Mouse (Mus musculus): ENCODE measurements around the gene Catsper4. TPM values are rescaled to one million over a fixed set of nuclear protein-coding genes. Genes with fewer than 3 reads are reported as not detected.
"Not testable (repeated sequence)": the region's sequence is repeated elsewhere in the genome, so short reads cannot be mapped to it uniquely, and the experiment has no call there.

The Catsper4 gene
- 0.60 and 0.81 TPM in 2 replicates for polyA plus RNA-seq (2015; fragmentation: Nextera tagmentation; extraction: Ambion mirVana)

DNA sequence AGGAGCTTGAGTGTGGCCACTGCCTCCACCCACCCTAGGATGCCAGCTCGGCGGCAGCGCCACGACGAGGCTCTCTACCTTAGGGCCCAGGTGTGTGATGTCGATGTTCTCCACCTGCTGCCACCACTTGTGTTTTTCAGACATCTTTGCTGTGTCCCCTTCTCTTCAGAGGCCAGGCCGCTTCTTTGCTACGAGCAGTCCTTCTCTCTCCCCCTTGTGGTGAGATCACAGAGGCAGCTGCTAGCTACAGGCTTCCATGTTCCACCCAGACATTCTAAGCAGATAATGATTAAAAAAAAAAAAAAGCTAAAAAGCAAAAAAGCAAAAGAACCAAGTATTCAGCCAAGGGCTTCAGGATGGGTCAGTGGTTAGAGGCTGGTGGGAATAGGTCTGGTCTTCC is at the start of gene Catsper4:
Gene Catsper4, minus strand, starts transcription at position 190 of the 400 bp plus-strand sequence.
- no peak for ATAC-seq
- Histone ChIP-seq H3K9me3 (ENCODE audit: control insufficient read depth) (no peaks in the 10 kb centered on the region), H3K4me2 (replicated peaks; ENCODE audit: low read depth) (no peak within 1 kb of the TSS), H3K27ac (ENCODE audit: low read depth, low read length) (no peak within 1 kb of the TSS), H3K27me3 (replicated peaks; ENCODE audit: control insufficient read depth, insufficient read depth, low read length) (no peaks in the 10 kb centered on the region), H3K9ac (ENCODE audit: low read depth, low read length) (no peak within 1 kb of the TSS), H3K4me1 (replicated peaks; ENCODE audit: control insufficient read depth, insufficient read depth, low read length) (peaks cover 4% of the 10 kb centered on the region; the same call in 1 of the 2 replicates), H3K4me3 (ENCODE audit: low read depth, low read length) (no peak within 1 kb of the TSS), H3K36me3 (ENCODE audit: control insufficient read depth, insufficient read depth) (peaks cover 21% of the 10 kb centered on the region)
- 76% methylated on average over 8 of the region's 8 CpGs for WGBS
- peak; percentile 59 for TF ChIP-seq CTCF (IDR thresholded peaks at IDR 0.05; ENCODE audit: low read depth)

DNA sequence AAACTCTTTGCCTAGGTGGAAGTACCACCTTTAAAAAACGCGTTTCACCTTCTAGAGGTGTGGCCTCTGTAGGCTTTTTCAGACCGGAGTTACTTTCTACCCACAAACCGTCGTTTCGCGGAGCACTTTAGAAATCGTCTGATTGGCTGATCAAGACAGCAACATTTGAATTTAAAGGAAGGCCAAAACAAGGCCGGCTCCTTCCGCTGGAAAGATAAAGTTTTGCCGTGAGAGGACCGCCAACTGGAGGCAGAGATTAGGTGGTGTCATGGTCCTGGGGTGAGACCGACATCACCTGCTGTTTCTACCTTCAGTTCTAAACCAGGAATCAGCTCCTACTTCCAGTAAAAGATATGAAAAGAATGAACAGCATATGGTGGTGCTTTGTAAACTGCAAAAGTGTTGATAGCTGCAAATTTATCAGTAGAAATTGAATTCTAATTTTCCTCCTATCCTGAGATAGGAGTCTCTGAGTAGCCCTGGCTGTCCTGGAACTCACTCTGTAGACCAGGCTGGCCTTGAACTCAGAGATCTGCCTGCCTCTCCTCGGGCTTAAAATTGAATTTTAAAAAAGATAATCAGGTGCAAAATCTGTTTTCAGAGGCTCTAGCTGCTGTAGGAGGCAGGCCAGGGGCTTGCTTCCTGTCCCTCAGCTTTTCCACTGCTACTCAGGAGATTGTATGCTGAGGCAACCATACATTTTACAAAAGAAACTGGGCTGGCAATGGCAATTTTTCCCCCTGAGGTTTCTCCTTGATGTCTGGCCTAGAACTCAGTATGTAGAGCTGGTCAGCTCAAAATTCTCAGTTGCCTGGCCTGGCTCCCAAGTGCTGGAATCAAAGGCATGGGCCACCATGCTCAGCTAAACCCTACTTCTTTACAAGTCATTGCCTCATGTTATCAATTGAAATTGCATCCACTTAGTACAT is 46.5 kb upstream of the Catsper4 start:
- WGBS: 3% methylated on average over 14 of the region's 14 CpGs
- TF ChIP-seq CTCF (IDR thresholded peaks at IDR 0.05; ENCODE audit: low read depth): no peak
- Histone ChIP-seq H3K4me1 (replicated peaks; ENCODE audit: control insufficient read depth, insufficient read depth, low read length) (0 out of 2 replicates have a peak, but pooled peaks cover 6% of the 10 kb centered on the region), H3K4me2 (replicated peaks; ENCODE audit: low read depth) (peak overlapping the region; percentile 52), H3K4me3 (ENCODE audit: low read depth, low read length) (peak overlapping the region; percentile 13), H3K9ac (ENCODE audit: low read depth, low read length) (peak overlapping the region; percentile 13; the same call in 1 of the 2 replicates), H3K9me3 (ENCODE audit: control insufficient read depth) (no peaks in the 10 kb centered on the region), H3K27me3 (replicated peaks; ENCODE audit: control insufficient read depth, insufficient read depth, low read length) (no peaks in the 10 kb centered on the region), H3K27ac (ENCODE audit: low read depth, low read length) (no peak overlapping the region), H3K36me3 (ENCODE audit: control insufficient read depth, insufficient read depth) (peaks cover 21% of the 10 kb centered on the region)
- peak; percentile 63 for ATAC-seq

DNA sequence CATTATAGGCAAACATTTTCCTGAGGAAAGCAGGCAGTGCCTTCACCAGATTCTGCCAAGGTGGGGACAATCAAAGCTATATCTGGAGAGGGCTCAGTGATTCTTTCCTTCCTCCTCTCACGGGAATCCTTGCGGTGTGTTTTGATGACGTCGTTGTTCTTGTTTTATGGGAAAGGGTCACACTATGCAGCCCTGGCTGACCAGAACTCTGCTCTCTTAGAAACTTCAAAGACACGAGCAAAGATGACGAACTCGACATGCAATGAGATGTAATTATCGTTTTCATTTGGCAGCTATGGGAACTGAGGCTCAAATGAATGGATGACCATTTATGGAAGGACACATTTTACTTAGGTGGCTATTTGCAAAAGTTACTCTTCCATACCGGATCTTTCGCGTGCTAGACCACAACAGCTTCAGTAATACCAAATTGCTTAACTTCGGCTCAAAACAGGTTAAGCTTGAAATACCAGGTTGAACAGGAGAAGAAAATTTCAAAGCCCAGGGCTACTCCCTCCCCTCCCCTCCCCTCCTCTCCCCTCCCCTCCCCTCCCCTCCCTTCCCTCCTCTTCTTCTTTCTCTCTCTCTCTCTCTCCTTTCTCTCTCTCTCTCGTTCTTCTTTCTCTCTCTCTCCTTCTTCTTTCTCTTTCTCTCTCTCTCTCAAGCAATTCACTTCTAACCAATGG is 45.7 kb upstream of the Catsper4 start:
- peaks cover 15% of the 10 kb centered on the region for H3K36me3 ChIP-seq (ENCODE audit: control insufficient read depth, insufficient read depth)
- H3K4me1 ChIP-seq (replicated peaks; ENCODE audit: control insufficient read depth, insufficient read depth, low read length): 0 out of 2 replicates have a peak, but pooled peaks cover 6% of the 10 kb centered on the region
- WGBS: 13% methylated on average over 12 of the region's 13 CpGs
- no peak for TF ChIP-seq CTCF (IDR thresholded peaks at IDR 0.05; ENCODE audit: low read depth)
- no peaks in the 10 kb centered on the region for H3K9me3 ChIP-seq (ENCODE audit: control insufficient read depth)
- ATAC-seq: 0 out of 2 replicates have a peak, but pooled peaks have one; percentile 25
- peak overlapping the region; percentile 52 for H3K4me2 ChIP-seq (replicated peaks; ENCODE audit: low read depth)
- peak overlapping the region; percentile 13 for H3K4me3 ChIP-seq (ENCODE audit: low read depth, low read length)
- no peaks in the 10 kb centered on the region for H3K27me3 ChIP-seq (replicated peaks; ENCODE audit: control insufficient read depth, insufficient read depth, low read length)
- H3K27ac ChIP-seq (ENCODE audit: low read depth, low read length): no peak overlapping the region
- H3K9ac ChIP-seq (ENCODE audit: low read depth, low read length): peak overlapping the region; percentile 13; the same call in 1 of the 2 replicates

DNA sequence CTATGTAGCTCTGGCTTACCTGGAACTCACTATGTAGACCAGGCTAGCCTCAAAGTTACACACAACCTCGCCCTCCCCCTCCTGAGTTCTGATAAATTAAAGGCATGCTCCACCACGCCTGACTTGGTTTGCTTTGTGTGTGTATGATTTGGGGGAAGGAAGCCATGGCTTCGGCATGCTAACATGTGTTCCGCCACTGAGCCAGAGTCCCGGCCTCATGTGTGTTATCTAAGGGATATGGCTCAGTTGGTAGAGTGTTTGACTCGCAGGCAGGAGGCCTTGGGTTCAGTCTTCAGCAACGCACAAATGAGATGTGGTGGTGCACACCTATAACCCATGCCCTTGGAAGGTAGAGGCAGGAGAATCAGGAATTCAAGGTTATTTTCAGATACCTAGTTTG is 44.8 kb upstream of the Catsper4 start:
- H3K27ac ChIP-seq (ENCODE audit: low read depth, low read length): no peak overlapping the region
- H3K9ac ChIP-seq (ENCODE audit: low read depth, low read length): no peak overlapping the region
- H3K4me3 ChIP-seq (ENCODE audit: low read depth, low read length): no peak overlapping the region
- 0 out of 2 replicates have a peak, but pooled peaks cover 6% of the 10 kb centered on the region for H3K4me1 ChIP-seq (replicated peaks; ENCODE audit: control insufficient read depth, insufficient read depth, low read length)
- ATAC-seq: no peak
- H3K4me2 ChIP-seq (replicated peaks; ENCODE audit: low read depth): no peak overlapping the region
- no peak for TF ChIP-seq CTCF (IDR thresholded peaks at IDR 0.05; ENCODE audit: low read depth)
- no peaks in the 10 kb centered on the region for H3K9me3 ChIP-seq (ENCODE audit: control insufficient read depth)
- no peaks in the 10 kb centered on the region for H3K27me3 ChIP-seq (replicated peaks; ENCODE audit: control insufficient read depth, insufficient read depth, low read length)
- H3K36me3 ChIP-seq (ENCODE audit: control insufficient read depth, insufficient read depth): peaks cover 8% of the 10 kb centered on the region
- 86% methylated on average over 7 of the region's 7 CpGs for WGBS

DNA sequence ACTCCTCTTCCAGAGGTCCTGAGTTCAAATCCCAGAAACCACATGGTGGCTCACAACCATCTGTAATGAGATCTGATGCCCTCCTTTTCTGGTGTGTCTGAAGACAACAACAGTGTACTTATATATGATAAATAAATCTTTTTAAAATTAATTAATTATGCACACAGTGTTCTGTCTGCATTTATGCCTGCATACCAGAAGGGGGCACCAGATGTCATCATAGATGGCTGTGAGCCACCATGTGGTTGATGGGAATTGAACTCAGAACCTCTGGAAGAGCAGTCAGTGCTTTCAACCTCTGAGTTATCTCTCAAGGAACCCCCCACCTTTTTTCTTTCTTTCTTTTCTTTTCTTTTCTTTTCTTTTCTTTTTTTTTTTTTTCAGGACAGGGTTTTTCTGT is 42.4 kb upstream of the Catsper4 start:
- peak; percentile 58 for TF ChIP-seq CTCF (IDR thresholded peaks at IDR 0.05; ENCODE audit: low read depth)
- H3K9me3 ChIP-seq (ENCODE audit: control insufficient read depth); H3K27ac ChIP-seq (ENCODE audit: low read depth, low read length); H3K4me1 ChIP-seq (replicated peaks; ENCODE audit: control insufficient read depth, insufficient read depth, low read length); H3K27me3 ChIP-seq (replicated peaks; ENCODE audit: control insufficient read depth, insufficient read depth, low read length); H3K4me3 ChIP-seq (ENCODE audit: low read depth, low read length); H3K36me3 ChIP-seq (ENCODE audit: control insufficient read depth, insufficient read depth); H3K9ac ChIP-seq (ENCODE audit: low read depth, low read length); H3K4me2 ChIP-seq (replicated peaks; ENCODE audit: low read depth); ATAC-seq: not testable (repeated sequence)

DNA sequence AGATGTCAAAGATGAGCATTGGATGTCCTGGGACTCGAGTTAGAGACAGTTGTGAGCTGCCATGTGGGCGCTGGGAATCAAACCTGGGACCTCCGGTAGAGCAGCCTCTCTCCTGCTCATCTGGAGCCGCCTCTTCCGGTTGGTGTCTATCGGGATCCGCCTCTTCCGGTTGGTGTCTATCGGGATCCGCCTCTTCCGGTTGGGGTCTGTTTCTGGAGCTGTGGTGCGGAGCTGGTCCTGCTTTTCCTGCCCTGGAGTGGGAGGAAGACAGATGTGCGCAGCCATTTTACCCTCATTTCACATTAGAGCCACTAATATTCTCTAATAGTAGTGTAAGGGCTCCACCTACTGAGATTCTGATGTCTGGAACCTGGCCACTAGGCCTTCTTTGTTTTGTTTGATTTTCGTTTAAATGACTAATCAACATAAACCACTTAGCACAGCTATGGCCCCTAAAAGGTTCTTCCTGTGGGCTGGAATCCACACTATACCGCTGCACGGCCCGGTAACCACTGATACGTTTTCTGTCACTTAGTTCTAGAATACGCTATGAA is 41.0 kb upstream of the Catsper4 start:
- peaks cover 4% of the 10 kb centered on the region; the same call in 1 of the 2 replicates for H3K9me3 ChIP-seq (ENCODE audit: control insufficient read depth)
- 83% methylated on average over 19 of the region's 19 CpGs for WGBS
- H3K4me2 ChIP-seq (replicated peaks; ENCODE audit: low read depth): no peak overlapping the region
- no peak overlapping the region for H3K9ac ChIP-seq (ENCODE audit: low read depth, low read length)
- 0 out of 2 replicates have a peak, but pooled peaks cover 6% of the 10 kb centered on the region for H3K4me1 ChIP-seq (replicated peaks; ENCODE audit: control insufficient read depth, insufficient read depth, low read length)
- no peaks in the 10 kb centered on the region for H3K27me3 ChIP-seq (replicated peaks; ENCODE audit: control insufficient read depth, insufficient read depth, low read length)
- no peak overlapping the region for H3K4me3 ChIP-seq (ENCODE audit: low read depth, low read length)
- peak; percentile 24; the same call in 1 of the 2 replicates for TF ChIP-seq CTCF (IDR thresholded peaks at IDR 0.05; ENCODE audit: low read depth)
- no peaks in the 10 kb centered on the region for H3K36me3 ChIP-seq (ENCODE audit: control insufficient read depth, insufficient read depth)
- no peak for ATAC-seq
- no peak overlapping the region for H3K27ac ChIP-seq (ENCODE audit: low read depth, low read length)

Measured in intestine, postnatal 0 days (tissue).